Mouse (Mus musculus): ENCODE measurements around the gene Slc35f4.
A peak's percentile ranks its signal among the peaks of the same experiment; 100 is the strongest.

Gene Slc35f4

GRCm38 (mm10) chr14:49525931-49526291 lies at the start of gene Slc35f4:
TSS of gene Slc35f4 (minus strand) at chr14:49526046.
- no peak for DNase-seq (ENCODE audit: low read depth, low spot score)

- peak; percentile 50 for DNase-seq (ENCODE audit: low read depth, low spot score)
Observed at GRCm38 (mm10) chr14:49568369-49568768, 42.5 kb upstream of the Slc35f4 start.

GRCm38 (mm10) chr14:49560706-49561105 lies 34.9 kb upstream of the Slc35f4 start:
- no peak for DNase-seq (ENCODE audit: low read depth, low spot score)

GRCm38 (mm10) chr14:49540104-49540503 lies 14.3 kb upstream of the Slc35f4 start:
- DNase-seq (ENCODE audit: low read depth, low spot score) = peak; percentile 26

GRCm38 (mm10) chr14:49525176-49525930 lies 493 bp downstream of the Slc35f4 start:
- DNase-seq (ENCODE audit: low read depth, low spot score) = peak; percentile 90

- no peak for DNase-seq (ENCODE audit: low read depth, low spot score)
Observed at GRCm38 (mm10) chr14:49524665-49525064, 1.2 kb downstream of the Slc35f4 start.

GRCm38 (mm10) chr14:49515096-49515665 lies 10.7 kb downstream of the Slc35f4 start:
- DNase-seq (ENCODE audit: low read depth, low spot score) = no peak

GRCm38 (mm10) chr14:49514137-49514536 lies 11.7 kb downstream of the Slc35f4 start:
- no peak for DNase-seq (ENCODE audit: low read depth, low spot score)

- DNase-seq (ENCODE audit: low read depth, low spot score) = no peak
Observed at GRCm38 (mm10) chr14:49495192-49495591, 30.7 kb downstream of the Slc35f4 start.

GRCm38 (mm10) chr14:49493793-49494192 lies 32.1 kb downstream of the Slc35f4 start:
- no peak for DNase-seq (ENCODE audit: low read depth, low spot score)

GRCm38 (mm10) chr14:49492506-49492905 lies 33.3 kb downstream of the Slc35f4 start:
- no peak for DNase-seq (ENCODE audit: low read depth, low spot score)

- no peak for DNase-seq (ENCODE audit: low read depth, low spot score)
Observed at GRCm38 (mm10) chr14:49476602-49477001, 49.2 kb downstream of the Slc35f4 start.

GRCm38 (mm10) chr14:49461761-49462160 lies 64.1 kb downstream of the Slc35f4 start:
- DNase-seq (ENCODE audit: low read depth, low spot score) = no peak

- DNase-seq (ENCODE audit: low read depth, low spot score) = no peak
Observed at GRCm38 (mm10) chr14:49460799-49461198, 65.0 kb downstream of the Slc35f4 start.

- no peak for DNase-seq (ENCODE audit: low read depth, low spot score)
Observed at GRCm38 (mm10) chr14:49454283-49454914, 71.4 kb downstream of the Slc35f4 start.

- DNase-seq (ENCODE audit: low read depth, low spot score) = peak; percentile 2
Observed at GRCm38 (mm10) chr14:49453782-49454181, 72.1 kb downstream of the Slc35f4 start.

- DNase-seq (ENCODE audit: low read depth, low spot score) = no peak
Observed at GRCm38 (mm10) chr14:49447669-49448068, 78.2 kb downstream of the Slc35f4 start.

- DNase-seq (ENCODE audit: low read depth, low spot score) = no peak
Observed at GRCm38 (mm10) chr14:49446461-49446860, 79.4 kb downstream of the Slc35f4 start.

GRCm38 (mm10) chr14:49436811-49437210 lies 89.0 kb downstream of the Slc35f4 start:
- DNase-seq (ENCODE audit: low read depth, low spot score) = no peak

- no peak for DNase-seq (ENCODE audit: low read depth, low spot score)
Observed at GRCm38 (mm10) chr14:49431821-49432220, 94.0 kb downstream of the Slc35f4 start.

- DNase-seq (ENCODE audit: low read depth, low spot score) = no peak
Observed at GRCm38 (mm10) chr14:49392482-49392881, 133.4 kb downstream of the Slc35f4 start.

- DNase-seq (ENCODE audit: low read depth, low spot score) = no peak
Observed at GRCm38 (mm10) chr14:49362161-49362560, 163.7 kb downstream of the Slc35f4 start.

- no peak for DNase-seq (ENCODE audit: low read depth, low spot score)
Observed at GRCm38 (mm10) chr14:49355561-49355960, 170.3 kb downstream of the Slc35f4 start.

All from mesoderm, embryonic 11.5 days (tissue).